Mouse (Mus musculus) C2C12 (cell line): ENCODE measurements around the gene Smc6. TPM values are rescaled to one million over a fixed set of nuclear protein-coding genes. Genes with fewer than 3 reads are reported as not detected.

Source experiments
- H3K27me3 ChIP-seq: one replicate; pipeline ENCODE4 v1.6.1; 2011; ENCODE audit not compliant: control insufficient read depth, insufficient read depth, insufficient read length
- H3K36me3 ChIP-seq: one replicate; pipeline ENCODE4 v1.6.1; 2011; ENCODE audit not compliant: control insufficient read depth, insufficient read depth
- H3K4me3 ChIP-seq: one replicate; pipeline ENCODE4 v1.5.1; 2011; ENCODE audit warnings: mild to moderate bottlenecking, control low read depth; ENCODE audit not compliant: poor library complexity, insufficient read depth, severe bottlenecking
- H3K79me2 ChIP-seq: one replicate; pipeline ENCODE4 v1.6.1; 2011; ENCODE audit not compliant: control insufficient read depth, insufficient read depth
- H3K79me3 ChIP-seq: one replicate; pipeline ENCODE4 v1.6.1; 2011; ENCODE audit warnings: low read depth, control low read depth
- H3ac ChIP-seq: one replicate; pipeline ENCODE3; 2011; ENCODE audit warnings: low read depth; ENCODE audit not compliant: control insufficient read depth, insufficient read length
- CEBPB ChIP-seq: IDR thresholded peaks from one replicate; pipeline ENCODE4 v1.6.1; 2011; ENCODE audit warnings: low read depth, mild to moderate bottlenecking, control low read depth, moderate library complexity
- CTCF ChIP-seq: IDR thresholded peaks from one replicate; pipeline ENCODE4 v1.5.1; 2011; ENCODE audit not compliant: control insufficient read depth, insufficient read depth, insufficient read length
- FOSL1 ChIP-seq: IDR thresholded peaks from one replicate; pipeline ENCODE4 v1.8.0; 2011; ENCODE audit warnings: mild to moderate bottlenecking, low read length; ENCODE audit not compliant: poor library complexity, insufficient read depth, severe bottlenecking
- MAX ChIP-seq: IDR thresholded peaks from one replicate; pipeline ENCODE4 v1.6.1; 2011; ENCODE audit warnings: mild to moderate bottlenecking, control low read depth
- MYOD1 ChIP-seq: IDR thresholded peaks from one replicate; pipeline ENCODE4 v1.6.1; 2011; ENCODE audit warnings: low read depth; ENCODE audit not compliant: control insufficient read depth, insufficient read length
- MYOG ChIP-seq: IDR thresholded peaks from one replicate; pipeline ENCODE4 v1.6.1; 2011; ENCODE audit not compliant: control insufficient read depth, insufficient read length; ENCODE audit errors: extremely low read depth
- USF1 ChIP-seq: IDR thresholded peaks from one replicate; pipeline ENCODE4 v1.6.1; 2011; ENCODE audit warnings: low read depth, mild to moderate bottlenecking, control low read depth, moderate library complexity
- polyA plus RNA-seq: library from polyadenylated mRNA; unstranded; fragments of >200 nt; fragmentation: generic; extraction: Trizol; gene quantifications from one replicate; pipeline ENCODE4 v1.2.1, GENCODE M21; 2012; ENCODE audit warnings: missing spikeins

Gene Smc6
- polyA plus RNA-seq, 1 experiment = 15.2 TPM

DNA sequence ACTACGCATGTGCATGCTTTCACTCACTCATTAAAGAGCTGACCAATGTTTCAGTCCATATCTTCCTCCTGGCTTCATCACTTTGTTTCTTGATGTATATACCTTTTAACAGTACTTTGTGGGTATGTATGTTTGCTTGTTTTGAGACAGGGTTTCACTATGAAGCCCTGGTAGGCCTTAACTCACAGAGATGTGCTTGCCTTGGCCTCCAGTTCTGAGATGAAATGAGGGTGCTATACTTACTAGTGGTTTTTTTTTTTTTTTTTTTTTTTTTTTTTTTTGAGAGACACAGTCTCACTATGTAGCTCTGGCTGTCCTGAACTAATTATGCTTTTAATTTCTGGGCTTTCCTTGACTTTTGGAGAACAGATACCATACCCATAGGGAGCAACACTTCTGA lies 18.2 kb upstream of the Smc6 start:
- TF ChIP-seq MYOD1 = no peak
- no peak for TF ChIP-seq FOSL1
- no peak for TF ChIP-seq MAX
- TF ChIP-seq CEBPB = no peak
- TF ChIP-seq CTCF = no peak
- TF ChIP-seq USF1 = no peak
- TF ChIP-seq MYOG = no peak
- H3K4me3 ChIP-seq = no peak overlapping the region
- no peak overlapping the region for H3ac ChIP-seq
- no peaks in the 10 kb centered on the region for H3K79me3 ChIP-seq
- H3K36me3 ChIP-seq = peaks cover 90% of the 10 kb centered on the region
- no peaks in the 10 kb centered on the region for H3K79me2 ChIP-seq
- no peaks in the 10 kb centered on the region for H3K27me3 ChIP-seq

DNA sequence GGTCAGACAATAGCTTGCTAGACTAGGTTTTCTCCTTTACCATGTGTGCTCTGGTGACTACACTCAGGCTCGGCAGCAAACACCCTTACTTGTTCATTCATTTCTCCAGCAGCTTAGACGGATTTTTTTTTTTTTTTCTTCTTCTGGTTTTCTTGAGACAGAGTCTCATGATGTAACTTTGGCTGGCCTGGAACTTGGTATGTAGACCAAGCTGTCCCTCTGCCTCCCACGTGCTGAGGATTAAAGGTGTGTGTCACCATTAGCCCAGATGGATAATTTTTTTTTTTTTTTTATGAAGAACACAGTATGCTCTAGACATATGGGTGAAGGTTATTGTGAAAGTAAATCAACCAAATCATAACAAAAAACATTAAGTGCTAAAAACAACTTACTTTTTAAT lies 15.4 kb upstream of the Smc6 start:
- H3ac ChIP-seq = no peak overlapping the region
- H3K79me3 ChIP-seq = no peaks in the 10 kb centered on the region
- H3K36me3 ChIP-seq = peaks cover 90% of the 10 kb centered on the region
- no peak overlapping the region for H3K4me3 ChIP-seq
- H3K27me3 ChIP-seq = no peaks in the 10 kb centered on the region
- no peak for TF ChIP-seq MYOG
- TF ChIP-seq MAX = no peak
- no peak for TF ChIP-seq CTCF
- no peak for TF ChIP-seq MYOD1
- no peak for TF ChIP-seq CEBPB
- no peak for TF ChIP-seq USF1
- TF ChIP-seq FOSL1 = no peak
- no peaks in the 10 kb centered on the region for H3K79me2 ChIP-seq

DNA sequence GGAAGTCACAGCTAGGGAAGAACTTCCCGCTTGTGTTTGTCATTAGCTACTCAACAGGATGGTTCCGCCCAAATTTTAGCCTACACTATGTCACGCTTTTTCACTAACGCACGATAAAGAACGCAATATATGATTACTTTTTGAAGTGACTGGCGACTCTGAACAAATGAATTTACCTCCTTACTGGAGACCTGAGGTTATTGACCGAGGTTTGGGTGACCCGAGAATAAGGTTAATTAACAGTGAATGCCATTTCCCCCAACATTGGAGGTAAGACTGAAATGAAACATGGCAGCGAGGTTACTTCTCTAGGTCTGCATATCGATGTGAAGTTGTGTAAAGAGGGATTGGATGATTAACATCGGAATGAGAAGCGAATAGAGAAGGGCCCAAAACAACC lies 791 bp upstream of the Smc6 start:
- Histone ChIP-seq H3K36me3 (peaks cover 27% of the 10 kb centered on the region), H3ac (peak overlapping the region; percentile 96), H3K4me3 (peak overlapping the region; percentile 84), H3K79me2 (peaks cover 93% of the 10 kb centered on the region), H3K27me3 (no peaks in the 10 kb centered on the region), H3K79me3 (peaks cover 82% of the 10 kb centered on the region)
- no peak for TF ChIP-seq MAX
- TF ChIP-seq USF1 = no peak
- TF ChIP-seq CEBPB = no peak
- no peak for TF ChIP-seq CTCF
- TF ChIP-seq FOSL1 = no peak
- no peak for TF ChIP-seq MYOD1
- TF ChIP-seq MYOG = no peak

DNA sequence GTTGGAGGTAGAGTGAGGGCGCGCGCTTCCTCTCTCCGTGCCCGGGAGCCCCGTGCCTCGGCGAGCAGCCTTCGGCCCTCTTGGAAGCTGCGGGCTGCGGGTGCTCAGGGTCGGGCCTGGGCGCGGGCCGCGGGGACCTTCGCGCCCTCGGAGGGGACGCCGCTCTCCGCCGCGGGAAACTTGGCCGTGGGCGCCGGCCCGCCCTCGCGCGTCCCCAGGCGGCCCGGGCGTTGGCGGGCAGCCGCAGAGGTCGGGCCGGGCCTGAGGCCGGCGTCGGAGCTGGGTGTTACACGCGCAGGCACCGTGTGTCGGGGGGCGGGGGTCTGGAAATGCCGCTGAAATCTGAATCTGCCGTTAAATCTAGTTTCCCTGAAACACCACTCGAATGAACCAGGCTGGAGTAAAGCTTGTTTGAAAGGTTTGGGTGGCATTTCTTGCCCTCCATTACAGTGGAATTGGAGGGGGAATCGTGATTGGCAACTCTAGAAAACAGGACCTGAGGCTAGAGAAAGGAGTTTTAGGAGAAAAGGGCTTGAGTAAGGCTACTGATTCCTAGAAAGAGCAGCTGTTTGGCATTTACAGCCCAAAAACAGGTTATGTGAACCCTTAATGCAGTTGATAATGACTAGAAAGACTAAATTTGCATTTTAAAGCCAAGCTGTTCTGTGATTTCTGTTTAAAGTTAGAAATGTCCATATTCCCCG lies 748 bp downstream of the Smc6 start:
- peaks cover 94% of the 10 kb centered on the region for H3K79me2 ChIP-seq
- peak overlapping the region; percentile 78 for H3ac ChIP-seq
- peaks cover 84% of the 10 kb centered on the region for H3K79me3 ChIP-seq
- TF ChIP-seq MAX (no peak), MYOD1 (no peak), FOSL1 (no peak), CTCF (no peak), CEBPB (no peak), MYOG (no peak), USF1 (no peak)
- no peaks in the 10 kb centered on the region for H3K27me3 ChIP-seq
- H3K36me3 ChIP-seq = peaks cover 30% of the 10 kb centered on the region
- peak overlapping the region; percentile 72 for H3K4me3 ChIP-seq

DNA sequence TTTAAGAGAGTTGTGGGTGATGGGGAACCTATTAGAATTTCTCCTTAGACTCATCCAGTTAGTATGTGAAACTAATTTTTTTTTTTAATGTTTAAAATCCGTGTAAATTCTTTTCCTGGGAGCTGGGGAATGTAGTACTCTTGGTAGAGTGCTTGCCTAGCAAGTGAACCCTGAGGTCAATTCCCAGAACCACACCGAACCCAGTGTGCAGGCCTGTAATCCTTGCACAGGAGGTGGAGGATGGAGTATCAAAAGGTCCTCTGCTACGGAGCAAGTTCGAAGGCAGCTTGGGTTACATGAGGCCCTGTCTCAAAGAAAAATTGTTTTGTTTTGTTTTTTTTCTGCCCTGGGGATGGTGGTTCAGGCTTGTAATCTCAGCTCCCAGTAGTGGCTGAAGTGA lies 1.3 kb downstream of the Smc6 start:
- no peak for TF ChIP-seq USF1
- no peak for TF ChIP-seq MYOG
- TF ChIP-seq MYOD1 = no peak
- TF ChIP-seq MAX = no peak
- TF ChIP-seq FOSL1 = no peak
- no peak for TF ChIP-seq CEBPB
- TF ChIP-seq CTCF = no peak
- peak overlapping the region; percentile 72 for H3K4me3 ChIP-seq
- peak overlapping the region; percentile 89 for H3ac ChIP-seq
- H3K27me3 ChIP-seq = no peaks in the 10 kb centered on the region
- H3K79me3 ChIP-seq = peaks cover 86% of the 10 kb centered on the region
- H3K79me2 ChIP-seq = peaks cover 95% of the 10 kb centered on the region
- H3K36me3 ChIP-seq = peaks cover 36% of the 10 kb centered on the region

DNA sequence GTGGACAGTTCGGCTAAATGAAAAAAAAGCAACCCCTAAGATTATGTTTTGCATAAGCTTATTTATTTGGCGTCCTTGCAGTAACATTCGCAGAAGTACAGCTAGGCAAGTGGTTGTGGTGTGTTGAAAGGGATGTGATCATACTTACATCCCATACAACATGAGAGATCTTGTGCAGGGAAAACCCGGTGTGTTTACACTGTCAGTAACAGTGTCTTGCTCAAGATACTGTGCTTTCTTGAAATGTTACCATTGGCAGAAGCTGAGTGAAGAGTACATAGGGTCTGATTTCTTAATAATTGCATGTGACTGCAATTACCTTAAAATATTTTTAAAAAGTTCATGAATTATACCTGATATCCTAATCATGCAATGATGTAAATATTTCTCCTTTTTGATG lies 6.9 kb downstream of the Smc6 start:
- Histone ChIP-seq H3K27me3 (no peaks in the 10 kb centered on the region), H3K4me3 (no peak overlapping the region), H3K79me2 (peaks cover 97% of the 10 kb centered on the region), H3ac (no peak overlapping the region), H3K36me3 (peaks cover 88% of the 10 kb centered on the region), H3K79me3 (peaks cover 86% of the 10 kb centered on the region)
- TF ChIP-seq FOSL1 = no peak
- no peak for TF ChIP-seq MYOD1
- no peak for TF ChIP-seq MAX
- TF ChIP-seq USF1 = no peak
- no peak for TF ChIP-seq CEBPB
- no peak for TF ChIP-seq MYOG
- TF ChIP-seq CTCF = no peak
